Mouse (Mus musculus): ENCODE results near the gene Mageb3. TPM values are rescaled to one million over a fixed set of nuclear protein-coding genes. Genes with fewer than 3 reads are reported as not detected.
"Not testable (repeated sequence)": the region's sequence is repeated elsewhere in the genome, so short reads cannot be mapped to it uniquely, and the experiment has no call there.

The Mageb3 gene
- total RNA-seq (2021): not detected

DNA sequence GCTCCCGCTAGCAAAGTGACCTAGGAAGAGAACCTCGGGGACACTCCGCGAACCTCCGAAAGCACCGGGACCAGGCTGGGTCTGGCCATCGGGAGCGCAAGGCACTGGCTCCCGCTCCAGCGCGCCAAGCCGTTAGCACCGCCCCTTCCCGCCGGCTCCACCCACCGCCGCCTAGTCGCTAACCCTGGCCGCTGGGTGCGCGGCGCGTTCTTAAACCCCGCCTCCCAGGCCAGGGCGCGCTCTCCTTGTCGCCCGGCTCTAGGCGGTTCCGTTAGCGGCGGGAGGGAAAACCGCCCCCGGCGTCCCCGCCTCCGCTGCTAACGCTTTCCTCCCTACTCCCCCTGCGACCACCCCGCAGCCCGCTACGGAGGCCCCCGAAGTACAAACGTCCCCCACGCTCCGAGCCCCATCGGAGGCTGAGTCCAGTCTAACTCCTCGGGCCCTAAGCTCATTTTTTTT lies at the start of gene Mageb3, which contains the start of gene Ctdspl2:
Mageb3 (minus strand) TSS at position 328 of the 459 bp plus-strand sequence.
Ctdspl2 (plus strand) TSS at position 237 of the 459 bp plus-strand sequence.
- intact Hi-C loops (cut with DNase I): loop anchor here (5.0 kb wide), 1 partner anchor 88 kb away; the partner anchor contains the start of gene Casc4
- peak; percentile 97 to 98 for DNase-seq

DNA sequence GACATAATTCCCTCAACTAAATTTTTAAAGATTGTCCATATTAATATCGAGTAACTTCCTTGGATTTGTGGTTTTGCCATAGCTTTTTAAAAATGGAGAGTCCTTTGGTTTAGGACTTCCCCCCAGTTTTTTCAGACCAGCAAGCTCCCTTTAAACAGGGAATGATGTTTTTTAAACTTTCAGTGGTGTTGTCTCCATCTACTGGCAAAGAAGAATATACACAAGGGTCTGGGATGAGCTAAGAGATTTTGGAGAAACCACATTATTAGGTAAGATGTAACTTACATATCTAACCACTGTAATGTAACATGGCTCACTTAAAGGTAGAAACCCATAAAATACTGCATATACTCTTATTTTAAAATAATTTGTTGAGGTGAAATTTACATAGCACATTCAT lies 39.8 kb upstream of the Mageb3 start:
- no peak for DNase-seq
- intact Hi-C loops (cut with DNase I): loop anchor here (5.0 kb wide), 2 partner anchors 153 to 423 kb away; no protein-coding TSS in a partner anchor

DNA sequence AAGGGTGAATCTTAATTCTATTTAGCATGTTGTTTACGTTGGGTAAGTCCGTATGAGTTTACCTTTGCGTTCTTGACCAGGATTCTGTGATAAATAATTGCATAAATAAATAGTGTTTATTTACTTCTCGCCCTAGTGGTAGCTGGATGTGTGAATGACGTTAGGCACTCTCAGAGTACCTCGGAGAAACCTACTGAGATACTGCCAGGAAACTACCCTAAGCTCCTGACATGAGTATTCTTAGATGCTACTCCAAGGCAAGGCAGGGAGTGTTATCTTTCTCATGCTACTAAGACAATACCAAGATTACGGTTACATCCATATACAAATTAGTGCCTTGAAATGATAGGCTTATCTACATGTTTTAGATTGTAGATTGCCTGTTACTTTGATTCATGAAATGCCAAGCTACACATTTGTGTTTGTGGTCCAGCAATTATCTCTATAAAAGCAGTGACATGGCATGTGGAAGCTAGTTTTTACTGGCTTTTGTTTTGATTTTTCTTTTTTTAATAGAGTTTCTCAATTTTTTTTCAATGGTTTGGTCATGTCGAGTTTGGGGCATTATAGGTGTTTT lies 1.4 kb upstream of the Mageb3 start:
- intact Hi-C loops (cut with DNase I): loop anchor here (5.0 kb wide), 1 partner anchor 90 kb away; the partner anchor contains the start of gene Casc4
- peak in 1 of 2 experiments; percentile 5 for DNase-seq

DNA sequence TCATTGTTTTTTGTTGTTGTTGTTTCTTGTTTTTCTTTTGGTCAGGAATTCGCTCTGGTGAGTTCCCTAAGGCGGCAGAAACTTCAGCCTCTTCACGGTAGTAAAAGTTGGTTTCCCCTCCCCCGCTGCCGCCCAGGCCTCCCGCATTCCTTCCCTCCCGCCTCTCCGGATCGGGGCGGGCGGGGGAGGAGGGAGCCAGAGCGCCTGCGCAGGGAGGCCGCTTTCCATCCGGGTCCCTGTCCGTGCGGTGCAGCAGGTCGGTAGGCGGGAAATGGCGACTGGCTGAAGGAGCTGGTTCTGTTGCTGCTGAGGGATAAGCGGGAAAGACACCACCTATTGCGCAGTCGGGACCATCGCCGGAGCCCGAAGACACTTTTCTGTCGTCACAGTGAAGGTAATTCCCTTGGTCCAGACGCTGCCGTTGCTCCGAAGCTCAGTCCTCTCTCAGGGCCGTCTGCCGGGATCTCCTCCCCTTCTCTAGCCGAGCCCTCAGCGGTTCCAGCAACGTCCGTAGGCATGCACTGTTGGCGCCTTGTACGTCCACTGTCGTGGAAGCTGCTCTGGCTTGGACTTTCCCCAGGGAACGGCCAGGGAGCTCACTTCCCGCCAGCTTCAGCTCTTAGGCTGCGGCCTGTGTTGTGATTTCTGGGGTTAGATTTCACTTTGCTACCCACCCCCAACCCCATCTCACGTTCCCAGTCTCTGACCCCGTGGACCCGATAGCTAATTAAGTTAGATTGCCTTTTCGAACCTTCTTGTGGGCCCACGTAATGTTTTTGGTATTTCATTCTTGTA lies 529 bp upstream of the Mageb3 start:
- peak; percentile 97 to 98 for DNase-seq
- intact Hi-C loops (cut with DNase I): loop anchor here (5.0 kb wide), 1 partner anchor 89 kb away; the partner anchor contains the start of gene Casc4

DNA sequence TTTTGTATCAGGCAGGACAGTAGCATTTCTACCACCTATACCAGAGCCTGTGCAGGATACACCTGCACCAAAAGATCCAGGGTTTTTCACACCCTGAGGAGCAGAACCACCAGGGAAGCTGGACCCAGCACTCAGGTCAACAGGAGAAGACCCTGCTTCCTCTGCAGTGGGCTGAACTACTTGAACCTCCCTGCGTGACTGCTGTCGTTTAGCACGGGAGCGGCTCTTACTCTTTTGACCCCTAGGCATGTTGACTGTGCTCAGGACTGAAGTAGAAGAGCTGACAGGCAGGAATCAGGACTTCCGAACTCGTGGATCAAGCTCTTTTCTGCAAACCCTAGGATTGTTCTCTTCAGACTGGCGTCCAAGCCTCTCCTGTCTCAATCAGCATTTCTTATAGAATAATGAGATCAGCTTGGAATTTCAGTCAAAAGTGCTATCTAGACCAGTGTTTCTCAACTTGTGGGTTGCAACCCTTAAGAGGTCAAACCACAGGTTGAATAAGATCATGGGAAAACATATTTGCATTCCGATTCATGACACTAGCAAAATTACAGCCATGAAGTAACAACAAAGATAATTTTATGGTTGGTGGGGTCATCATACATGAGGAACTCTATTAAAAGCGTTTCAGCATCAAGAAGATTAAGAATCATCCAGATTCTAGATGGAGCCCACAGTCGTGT lies 778 bp downstream of the Mageb3 start:
- DNase-seq: peak; percentile 2 to 9
- intact Hi-C loops (cut with DNase I): loop anchor here (5.0 kb wide), 1 partner anchor 88 kb away; the partner anchor contains the start of gene Casc4

DNA sequence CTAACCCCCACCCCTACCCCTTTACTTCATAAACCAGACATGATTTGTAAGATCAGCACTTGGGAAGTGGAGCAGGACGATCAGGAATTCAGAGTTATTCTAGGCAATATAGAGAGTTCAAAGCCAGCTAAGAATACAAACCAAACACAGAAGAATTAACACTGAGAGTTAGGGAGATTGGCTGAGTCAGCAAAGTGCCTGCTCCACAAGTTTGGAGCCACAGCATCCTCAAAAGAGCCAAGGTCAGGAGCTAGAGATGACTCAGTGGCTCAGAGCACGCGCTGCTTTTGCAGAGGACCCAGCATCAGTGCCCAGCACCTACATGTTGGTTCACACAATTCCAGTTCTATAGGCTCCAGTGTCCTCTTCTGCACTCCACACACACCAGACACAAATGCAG lies 12.5 kb downstream of the Mageb3 start:
- no peak for DNase-seq
- intact Hi-C loops (cut with DNase I): no loop called here

DNA sequence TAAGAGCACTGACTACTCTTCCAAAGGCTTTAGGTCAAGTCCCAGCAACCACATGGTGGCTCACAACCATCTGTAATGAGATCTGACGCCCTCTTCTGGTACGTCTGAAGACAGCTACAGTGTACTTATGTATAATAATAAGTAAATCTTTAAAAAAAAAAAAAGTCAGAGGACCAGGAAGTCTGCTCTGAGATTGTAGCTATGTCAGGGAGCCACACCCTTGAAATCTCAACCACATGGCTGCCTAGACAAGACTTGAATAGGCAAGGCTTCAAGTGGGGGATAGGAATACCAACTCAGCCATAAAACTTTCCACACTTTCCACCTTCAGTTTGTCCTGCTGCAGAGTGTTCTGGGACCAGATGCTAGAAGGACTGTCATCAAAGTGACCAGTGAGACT lies 18.3 kb downstream of the Mageb3 start:
- DNase-seq; intact Hi-C loops (cut with DNase I): not testable (repeated sequence)

DNA sequence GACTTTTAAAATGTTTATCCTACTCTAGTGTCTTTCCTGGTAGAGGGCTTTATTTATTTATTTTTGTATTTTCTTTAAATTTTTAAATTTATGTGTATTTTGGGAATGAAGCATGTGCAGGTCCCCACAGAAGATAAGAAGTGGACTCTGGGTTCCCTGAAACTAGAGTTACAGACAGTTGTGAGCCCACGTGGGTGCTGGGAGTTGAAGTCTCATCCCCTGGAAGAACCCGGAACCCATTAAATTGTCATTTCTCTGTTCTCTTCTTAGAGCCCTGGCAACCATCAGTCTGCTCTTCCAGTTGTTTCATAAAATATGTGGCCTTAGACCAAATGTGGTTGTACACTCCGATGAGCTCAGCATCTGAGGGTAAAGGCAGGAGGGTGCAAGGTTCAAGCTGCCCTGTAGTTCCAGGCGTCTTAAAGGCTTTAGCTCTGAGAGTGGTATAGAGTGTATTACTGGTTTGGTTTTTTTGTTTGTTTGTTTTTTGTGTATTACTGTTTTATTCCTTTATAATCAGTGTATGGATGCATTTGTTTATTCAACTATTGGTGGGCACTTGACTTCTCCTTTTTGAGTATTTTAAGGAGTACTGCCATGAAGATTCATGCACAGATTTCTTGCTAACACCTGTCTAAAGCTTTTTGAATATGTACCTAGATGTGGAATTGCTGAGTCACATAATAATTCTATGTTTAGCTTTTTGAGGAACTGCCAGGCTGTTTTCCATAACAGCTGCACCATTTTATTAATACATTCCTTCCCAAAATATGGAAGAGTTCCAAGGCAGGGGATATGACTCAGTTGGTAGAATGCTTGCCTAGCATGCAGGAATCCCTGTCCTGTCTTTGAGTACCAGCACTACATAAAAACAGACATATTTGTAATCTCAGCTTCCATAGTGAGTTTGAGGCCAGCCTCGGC lies 39.6 kb downstream of the Mageb3 start:
- intact Hi-C loops (cut with DNase I): no loop called here
- DNase-seq: peak in 1 of 2 experiments; percentile 4

DNA sequence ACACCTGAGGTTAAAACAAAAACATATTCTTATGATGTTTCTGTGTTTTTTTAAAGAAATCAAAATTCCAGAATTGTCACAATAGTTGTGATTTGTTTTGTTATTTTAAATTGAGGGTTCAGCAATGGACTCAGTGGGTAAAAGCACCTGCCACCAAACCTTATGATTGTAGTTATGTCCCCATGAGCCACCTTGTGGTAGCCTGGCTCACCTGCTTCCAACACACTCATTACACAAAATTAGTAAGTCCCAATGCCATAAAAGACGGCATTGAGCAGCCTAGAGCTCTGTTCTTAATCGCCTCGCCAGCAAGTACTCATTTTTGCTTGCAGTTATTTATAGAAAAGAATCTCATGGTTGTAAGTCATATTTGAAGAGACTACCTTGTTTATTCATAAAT lies 45.9 kb downstream of the Mageb3 start:
- DNase-seq: no peak
- intact Hi-C loops (cut with DNase I): no loop called here

Other genes starting within 250 kb of the Mageb3 start
- gene Frmd5, start 149.0 kb downstream of the Mageb3 start, total RNA-seq (2021): 100 to 1,000 TPM; 150 to 190 TPM
- 10 to 100 TPM; 23.4 to 24.1 TPM for gene Casc4, start 89.1 kb downstream of the Mageb3 start, total RNA-seq (2021)
- gene Ctdspl2, start 91 bp downstream of the Mageb3 start, total RNA-seq (2021): 10 to 100 TPM; 27.7 to 28.2 TPM
- gene Eif3j1, start 72.5 kb upstream of the Mageb3 start, total RNA-seq (2021): 10 to 100 TPM; 21.1 to 21.3 TPM
- 10 to 100 TPM; 12.1 to 12.2 TPM for gene Spg11, start 162.3 kb upstream of the Mageb3 start, total RNA-seq (2021)
- gene B2m, start 191.6 kb upstream of the Mageb3 start, total RNA-seq (2021): 100 to 1,000 TPM; 130 to 134 TPM
- gene Trim69, start 204.6 kb upstream of the Mageb3 start, total RNA-seq (2021): not detected
- gene Patl2, start 230.1 kb upstream of the Mageb3 start, total RNA-seq (2021): not detected
- not detected for gene Terb2, start 230.2 kb upstream of the Mageb3 start, total RNA-seq (2021)